Mouse (Mus musculus) heart, embryonic 15.5 days (tissue): ENCODE measurements around the gene Ankrd16. TPM values are rescaled to one million over a fixed set of nuclear protein-coding genes. Genes with fewer than 3 reads are reported as not detected.

ENCODE experiments used
- ATAC-seq: fragments of 200-750 bp; cut with Nextera tagmentation; replicated peaks from 2 replicates; pipeline ENCODE4 v1.8.0; 2017; ENCODE audit warnings: low read depth, moderate TSS enrichment; ENCODE audit not compliant: insufficient number of reproducible peaks, insufficient read depth, low FRiP score
- H3K27ac ChIP-seq: fragments of 300-500 bp; sonication (generic); 2 replicates; pipeline ENCODE4 v1.5.1; 2015; ENCODE audit warnings: mild to moderate bottlenecking, inconsistent platforms
- H3K27me3 ChIP-seq: fragments of 300-500 bp; sonication (generic); 2 replicates; pipeline ENCODE4 v1.6.1; 2015; ENCODE audit warnings: inconsistent platforms
- H3K36me3 ChIP-seq: fragments of 300-500 bp; sonication (generic); 2 replicates; pipeline ENCODE4 v1.6.1; 2015; ENCODE audit warnings: mild to moderate bottlenecking, inconsistent platforms
- H3K4me1 ChIP-seq: fragments of 300-500 bp; sonication (generic); replicated peaks from 2 replicates; pipeline ENCODE4 v1.6.1; 2015; ENCODE audit warnings: inconsistent platforms
- H3K4me2 ChIP-seq: fragments of 300-500 bp; sonication (generic); 2 replicates; pipeline ENCODE4 v1.6.1; 2015; ENCODE audit warnings: inconsistent platforms, mild to moderate bottlenecking, moderate library complexity
- H3K4me3 ChIP-seq: fragments of 300-500 bp; sonication (generic); 2 replicates; pipeline ENCODE4 v1.5.1; 2015; ENCODE audit warnings: mild to moderate bottlenecking, inconsistent platforms
- H3K9ac ChIP-seq: fragments of 300-500 bp; sonication (generic); 2 replicates; pipeline ENCODE4 v1.6.1; 2015; ENCODE audit warnings: mild to moderate bottlenecking, inconsistent platforms
- H3K9me3 ChIP-seq: fragments of 300-500 bp; sonication (generic); replicated peaks from 2 replicates; pipeline ENCODE4 v1.6.1; 2016; ENCODE audit warnings: inconsistent platforms
- WGBS: fragments of 180-500 bp; shearing (Covaris S2); methylation state at CpG from one replicate; pipeline ENCODE4 v1.1.7; 2015; ENCODE audit warnings: mixed read lengths; 5-methylcytosine and 5-hydroxymethylcytosine counted together
- polyA plus RNA-seq: library from polyadenylated mRNA; unstranded; fragments of >200 nt; fragmentation: Nextera tagmentation; extraction: Ambion mirVana; gene quantifications from 2 replicates; pipeline ENCODE4 v1.2.1, GENCODE M21; 2015

Gene Ankrd16
- polyA plus RNA-seq: 26.7 and 37.9 TPM in 2 replicates

DNA sequence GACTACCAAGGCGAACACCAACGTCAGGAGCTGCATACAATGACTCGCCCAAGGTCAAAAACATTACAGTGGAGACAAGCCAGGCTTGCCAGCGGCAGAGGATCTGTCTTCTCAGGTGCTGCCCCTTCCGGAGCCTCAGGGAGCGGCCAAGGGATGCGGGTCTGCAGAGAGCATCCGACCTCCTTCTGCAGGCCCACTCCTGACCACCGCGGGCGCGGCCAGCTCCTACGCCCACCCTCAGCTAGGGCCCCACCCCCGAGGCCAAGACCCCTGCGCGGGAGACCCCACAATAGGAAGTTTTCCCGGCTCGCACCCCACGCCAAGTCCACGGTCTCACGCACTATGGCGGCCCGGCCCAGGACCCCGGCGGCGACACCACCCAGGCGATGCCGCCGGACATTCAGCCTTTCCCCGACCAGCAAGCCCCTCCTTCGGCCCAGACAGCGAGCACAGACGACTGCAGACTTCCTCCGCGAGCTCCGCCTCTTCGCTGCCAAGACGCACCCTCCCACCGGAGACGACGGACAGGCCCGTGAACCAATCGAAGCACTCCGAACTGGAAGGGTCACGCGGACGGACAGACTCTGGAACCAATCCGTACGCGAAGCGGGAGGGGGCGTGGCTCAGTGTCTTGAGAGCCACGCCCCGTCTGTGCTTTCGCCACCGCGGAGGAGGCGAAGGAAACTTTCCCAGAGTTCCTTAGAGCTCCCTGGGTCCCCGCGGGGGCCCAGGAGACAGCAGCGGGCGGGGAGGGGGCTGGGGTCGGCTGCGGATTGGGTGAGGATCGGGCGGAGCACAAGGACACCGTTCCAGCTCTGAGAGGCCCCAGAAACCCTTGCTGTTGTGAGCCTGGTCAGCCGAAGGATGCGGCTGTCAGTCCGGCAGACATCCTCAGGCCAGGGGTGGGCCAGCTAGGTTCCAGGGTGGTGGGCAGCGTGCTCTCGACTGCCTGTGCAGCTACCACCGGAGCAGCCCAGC is at the start of gene Ankrd16, which contains the start of gene Fbh1:
TSS of gene Ankrd16 (plus strand) at position 786 of the 978 bp plus-strand sequence.
TSS of gene Fbh1 (minus strand) at position 492 of the 978 bp plus-strand sequence.
- peak within 1 kb of the TSS; percentile 98 for H3K27ac ChIP-seq
- H3K9ac ChIP-seq: peak within 1 kb of the TSS; percentile 80
- H3K27me3 ChIP-seq: no peaks in the 10 kb centered on the region
- peak within 1 kb of the TSS; percentile 84 for H3K4me2 ChIP-seq
- H3K4me3 ChIP-seq: peak within 1 kb of the TSS; percentile 73
- under 1% methylated on average over 73 of the region's 73 CpGs for WGBS
- H3K9me3 ChIP-seq: no peaks in the 10 kb centered on the region
- peak; percentile 95 for ATAC-seq
- peaks cover 36% of the 10 kb centered on the region for H3K4me1 ChIP-seq
- H3K36me3 ChIP-seq: peaks cover 14% of the 10 kb centered on the region

- H3K9ac ChIP-seq: no peak overlapping the region
- ATAC-seq: no peak
- WGBS: 52% methylated on average over 3 of the region's 3 CpGs
Measured at GRCm38 (mm10) chr2:11729091-11729490, 48.6 kb upstream of the Ankrd16 start.

DNA sequence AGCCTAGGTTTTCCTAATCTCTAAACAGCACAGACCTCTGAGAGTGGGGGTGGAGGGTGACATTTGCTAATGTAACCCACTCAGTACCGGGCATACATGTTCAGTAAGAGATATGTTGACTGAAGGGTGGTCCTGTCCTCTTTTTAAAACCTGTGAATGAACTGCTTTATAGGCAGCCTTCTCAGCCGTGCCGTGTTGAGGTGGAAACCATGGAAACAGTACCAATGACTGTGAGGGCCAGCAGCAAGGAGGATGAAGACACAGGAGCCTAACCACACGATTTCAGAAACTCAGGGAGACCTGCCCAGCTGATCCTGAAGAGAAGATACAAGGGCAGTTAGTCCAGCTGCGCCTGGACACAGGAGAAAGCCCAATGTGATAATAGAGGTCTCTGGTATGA is 44.7 kb upstream of the Ankrd16 start:
- H3K4me1 ChIP-seq: no peaks in the 10 kb centered on the region
- no peak overlapping the region for H3K4me3 ChIP-seq
- 0 out of 2 replicates have a peak, but pooled peaks cover 7% of the 10 kb centered on the region for H3K36me3 ChIP-seq
- H3K9ac ChIP-seq: no peak overlapping the region
- ATAC-seq: no peak
- H3K27ac ChIP-seq: no peak overlapping the region
- H3K9me3 ChIP-seq: no peaks in the 10 kb centered on the region
- H3K27me3 ChIP-seq: no peaks in the 10 kb centered on the region
- WGBS: 72% methylated on average over 5 of the region's 5 CpGs
- no peak overlapping the region for H3K4me2 ChIP-seq

More at GRCm38 (mm10) chr2:11729091-11729490, 48.6 kb upstream of the Ankrd16 start:
- Histone ChIP-seq H3K4me2 (no peak overlapping the region), H3K36me3 (0 out of 2 replicates have a peak, but pooled peaks cover 7% of the 10 kb centered on the region), H3K4me1 (no peaks in the 10 kb centered on the region), H3K27ac (no peak overlapping the region), H3K27me3 (no peaks in the 10 kb centered on the region), H3K4me3 (no peak overlapping the region), H3K9me3 (no peaks in the 10 kb centered on the region)

DNA sequence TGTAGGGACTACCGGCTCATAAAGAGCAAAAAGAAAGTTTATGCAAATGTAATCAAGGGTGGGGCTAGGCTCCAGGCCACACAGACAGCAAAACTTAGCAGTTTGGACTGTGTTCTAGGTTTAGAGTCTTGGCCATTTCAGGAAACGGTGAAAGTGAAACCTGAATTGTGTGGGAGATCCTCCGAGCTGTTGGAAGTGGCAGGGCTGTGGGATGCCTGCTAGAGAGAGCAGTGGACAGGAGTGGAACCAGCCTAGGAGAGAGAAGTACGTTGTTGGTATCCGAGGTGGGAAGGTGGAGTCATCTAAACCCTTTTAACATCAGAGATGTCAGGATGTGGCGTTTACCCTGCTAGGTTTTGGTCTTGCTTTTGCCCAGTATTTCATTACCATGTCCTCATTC is 41.8 kb upstream of the Ankrd16 start:
- no peaks in the 10 kb centered on the region for H3K4me1 ChIP-seq
- H3K27ac ChIP-seq: no peak overlapping the region
- no peak overlapping the region for H3K9ac ChIP-seq
- H3K27me3 ChIP-seq: no peaks in the 10 kb centered on the region
- H3K9me3 ChIP-seq: no peaks in the 10 kb centered on the region
- H3K36me3 ChIP-seq: peaks cover 19% of the 10 kb centered on the region
- 86% methylated on average over 6 of the region's 6 CpGs for WGBS
- ATAC-seq: no peak
- H3K4me3 ChIP-seq: no peak overlapping the region
- H3K4me2 ChIP-seq: no peak overlapping the region

- no peak overlapping the region for H3K4me2 ChIP-seq
- 83% methylated on average over 3 of the region's 3 CpGs for WGBS
- H3K4me1 ChIP-seq: no peaks in the 10 kb centered on the region
- H3K27ac ChIP-seq: no peak overlapping the region
- H3K9ac ChIP-seq: no peak overlapping the region
- H3K36me3 ChIP-seq: peaks cover 48% of the 10 kb centered on the region
- H3K27me3 ChIP-seq: no peaks in the 10 kb centered on the region
- ATAC-seq: no peak
- H3K9me3 ChIP-seq: no peaks in the 10 kb centered on the region
- H3K4me3 ChIP-seq: no peak overlapping the region
Measured at GRCm38 (mm10) chr2:11738794-11739193, 38.9 kb upstream of the Ankrd16 start.

- Histone ChIP-seq H3K27ac (no peak overlapping the region), H3K27me3 (no peaks in the 10 kb centered on the region), H3K9me3 (no peaks in the 10 kb centered on the region), H3K36me3 (peaks cover 56% of the 10 kb centered on the region), H3K4me1 (no peaks in the 10 kb centered on the region), H3K4me2 (no peak overlapping the region), H3K9ac (no peak overlapping the region), H3K4me3 (no peak overlapping the region)
- no peak for ATAC-seq
- WGBS: 94% methylated on average over 4 of the region's 4 CpGs
Measured at GRCm38 (mm10) chr2:11739516-11740051, 38.1 kb upstream of the Ankrd16 start.

DNA sequence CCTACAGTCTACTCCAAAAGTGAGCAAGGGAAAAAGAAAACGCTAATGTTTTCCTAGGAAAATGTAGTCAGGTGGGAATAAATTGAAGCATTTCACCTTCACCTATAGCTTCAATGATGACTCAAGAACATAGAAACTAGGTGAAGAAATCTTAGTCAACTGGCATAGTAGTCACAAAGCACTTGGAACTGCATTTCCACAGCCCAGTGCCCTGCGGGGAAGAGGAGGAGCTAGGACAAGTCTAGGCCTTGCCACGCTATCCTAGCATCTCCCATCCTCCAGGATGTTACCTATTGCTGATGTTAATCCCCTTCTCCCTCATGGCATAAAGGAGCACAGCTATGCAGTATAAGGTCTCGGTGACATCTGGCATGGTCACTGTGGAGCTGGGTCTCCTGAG is 15.1 kb upstream of the Ankrd16 start:
- no peak for ATAC-seq
- WGBS: 93% methylated on average over 4 of the region's 4 CpGs
- Histone ChIP-seq H3K4me2 (no peak overlapping the region), H3K27me3 (no peaks in the 10 kb centered on the region), H3K36me3 (peaks cover 95% of the 10 kb centered on the region), H3K9me3 (no peaks in the 10 kb centered on the region), H3K27ac (no peak overlapping the region), H3K4me1 (peaks cover 7% of the 10 kb centered on the region; the same call in 1 of the 2 replicates), H3K4me3 (no peak overlapping the region), H3K9ac (no peak overlapping the region)

DNA sequence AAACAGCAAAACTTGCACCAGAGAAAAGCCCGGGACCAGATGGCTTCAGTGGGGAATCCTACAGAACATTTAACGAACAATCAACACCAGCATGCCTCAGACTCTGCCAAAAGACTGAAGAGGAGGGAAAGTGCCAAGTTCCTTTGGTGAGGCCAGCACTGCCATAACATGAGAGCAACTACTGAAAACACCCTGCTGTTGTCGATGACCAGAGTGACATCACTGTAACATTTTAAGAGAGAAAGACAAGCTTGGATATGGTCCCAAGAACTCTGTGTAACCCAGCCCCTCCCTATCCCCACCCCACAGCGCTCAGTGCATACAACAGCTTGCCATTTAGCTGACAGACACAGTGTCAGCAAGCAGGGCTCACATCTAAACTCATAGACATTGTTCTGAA is 12.0 kb upstream of the Ankrd16 start:
- no peak overlapping the region for H3K4me2 ChIP-seq
- H3K4me3 ChIP-seq: no peak overlapping the region
- ATAC-seq: 0 out of 2 replicates have a peak, but pooled peaks have one; percentile 18
- WGBS: 56% methylated on average over 4 of the region's 4 CpGs
- H3K4me1 ChIP-seq: peaks cover 7% of the 10 kb centered on the region; the same call in 1 of the 2 replicates
- H3K9me3 ChIP-seq: no peaks in the 10 kb centered on the region
- H3K9ac ChIP-seq: no peak overlapping the region
- peaks cover 85% of the 10 kb centered on the region for H3K36me3 ChIP-seq
- H3K27ac ChIP-seq: no peak overlapping the region
- no peaks in the 10 kb centered on the region for H3K27me3 ChIP-seq

DNA sequence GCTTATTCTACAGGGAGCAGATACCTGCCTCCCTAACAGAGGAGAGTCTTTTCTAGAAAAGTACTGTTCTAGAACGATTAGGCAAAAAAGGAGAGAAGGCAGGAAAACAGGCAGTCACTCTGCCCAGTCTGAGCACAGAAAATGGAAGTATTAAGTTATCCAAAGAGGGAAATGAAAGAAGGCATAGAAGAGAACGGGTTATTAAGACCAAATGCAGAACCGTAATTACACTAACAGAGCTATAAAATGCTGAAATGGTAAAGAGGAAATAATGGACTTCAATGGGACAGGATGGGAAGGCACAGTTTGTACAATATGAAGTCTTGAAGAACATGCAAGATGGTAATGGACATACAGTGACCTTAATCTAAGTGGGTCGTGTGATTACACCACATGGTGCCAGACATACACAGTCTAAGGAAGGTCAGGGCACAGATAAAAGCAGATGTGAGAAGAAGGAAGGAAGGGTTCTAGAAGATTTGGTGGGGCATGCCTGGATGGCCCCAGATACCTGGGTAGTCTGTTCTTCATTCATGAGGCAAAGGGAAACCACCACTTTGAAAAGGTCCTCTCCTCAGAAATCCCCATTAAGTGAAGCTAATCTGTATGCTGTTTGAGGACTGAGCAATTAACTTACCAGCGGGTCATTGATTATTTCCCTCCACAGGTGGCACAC is 11.1 kb upstream of the Ankrd16 start:
- no peaks in the 10 kb centered on the region for H3K27me3 ChIP-seq
- no peak for ATAC-seq
- H3K4me2 ChIP-seq: no peak overlapping the region
- no peaks in the 10 kb centered on the region for H3K9me3 ChIP-seq
- H3K27ac ChIP-seq: no peak overlapping the region
- H3K4me3 ChIP-seq: no peak overlapping the region
- H3K4me1 ChIP-seq: peaks cover 7% of the 10 kb centered on the region; the same call in 1 of the 2 replicates
- 77% methylated on average over 5 of the region's 5 CpGs for WGBS
- H3K36me3 ChIP-seq: peaks cover 75% of the 10 kb centered on the region
- no peak overlapping the region for H3K9ac ChIP-seq

GRCm38 (mm10) chr2:11767161-11767545 is 10.5 kb upstream of the Ankrd16 start:
- ATAC-seq: no peak
- Histone ChIP-seq H3K27me3 (no peaks in the 10 kb centered on the region), H3K4me2 (no peak overlapping the region), H3K36me3 (peaks cover 70% of the 10 kb centered on the region), H3K9ac (no peak overlapping the region), H3K27ac (no peak overlapping the region), H3K9me3 (no peaks in the 10 kb centered on the region), H3K4me3 (no peak overlapping the region), H3K4me1 (peaks cover 7% of the 10 kb centered on the region; the same call in 1 of the 2 replicates)
- WGBS: 83% methylated on average over 10 of the region's 10 CpGs

- Histone ChIP-seq H3K36me3 (peaks cover 26% of the 10 kb centered on the region), H3K9me3 (no peaks in the 10 kb centered on the region), H3K27ac (no peak overlapping the region), H3K4me1 (peaks cover 26% of the 10 kb centered on the region), H3K27me3 (no peaks in the 10 kb centered on the region), H3K9ac (no peak overlapping the region), H3K4me2 (no peak overlapping the region), H3K4me3 (no peak overlapping the region)
- 87% methylated on average over 4 of the region's 4 CpGs for WGBS
- no peak for ATAC-seq
Measured at GRCm38 (mm10) chr2:11771701-11772100, 6.0 kb upstream of the Ankrd16 start.
